ENCODE assay signal across 26 mouse cellular contexts in genomic region chr15:96779358-96779757, GRCm38 (mm10).
A peak's percentile ranks its signal among the peaks of the same experiment; 100 is the strongest.
DNase-seq lines count a peak whose midpoint lies in the region; ATAC-seq and TF ChIP-seq lines count a peak whose summit lies in the region.
"Had no signal": no experiment of that assay in that cellular context is flagged by ENCODE, and none has a peak within 500 bp of the region (broad histone marks: within the 10 kb centered on the region; RNA-seq: fewer than 3 reads in every experiment).

No protein-coding gene starts in this region.

- no peak for DNase-seq in gastrocnemius, adult 2 months
- no peak for DNase-seq in gastrocnemius, postnatal 14 days
- no peak for DNase-seq in heart, adult 9 months (ENCODE audit: low spot score in 2 of 2)
- DNase-seq in lung, adult 2 months = no peak
- no peak for DNase-seq in cerebellum, postnatal 25 days
- DNase-seq: adrenal gland, adult 8-10 months; cerebellum, adult 2 months; cerebellum, postnatal 14 days; kidney, adult 2 months; kidney, postnatal 36 days; right cerebral cortex, adult 18-20 months had no signal

- no peak for TF ChIP-seq CTCF in gastrocnemius, adult 2 months (IDR thresholded peaks at IDR 0.05)
- TF ChIP-seq CTCF in lung, adult 2 months (IDR thresholded peaks at IDR 0.05; ENCODE audit: insufficient read depth, low read length) = no peak

- no peaks in the 10 kb centered on the region for H3K9me3 ChIP-seq in heart, embryonic 12.5 days (replicated peaks)
- no peaks in the 10 kb centered on the region for H3K9me3 ChIP-seq in lung, embryonic 16.5 days (ENCODE audit: control insufficient read depth, low read length)
- H3K9me3 ChIP-seq in heart, embryonic 16.5 days (replicated peaks; ENCODE audit: control insufficient read depth, low read length) = no peaks in the 10 kb centered on the region
- H3K9me3 ChIP-seq: hindbrain, embryonic 12.5 days; intestine, embryonic 15.5 days; limb, embryonic 12.5 days; liver, embryonic 15.5 days; midbrain, embryonic 12.5 days; neural tube, embryonic 12.5 days had no signal

- H3K4me1 ChIP-seq in heart, embryonic 12.5 days (replicated peaks) = peaks cover 19% of the 10 kb centered on the region
- H3K4me1 ChIP-seq in lung, embryonic 16.5 days (replicated peaks; ENCODE audit: control insufficient read depth, insufficient read depth, low read length) = peaks cover 15% of the 10 kb centered on the region
- peaks cover 1% of the 10 kb centered on the region for H3K4me1 ChIP-seq in lung, adult 2 months (ENCODE audit: control insufficient read depth, insufficient read depth, low read length)
- peaks cover 25% of the 10 kb centered on the region for H3K4me1 ChIP-seq in heart, embryonic 16.5 days (ENCODE audit: control insufficient read depth, insufficient read depth, low read length)
- H3K4me1 ChIP-seq: hindbrain, embryonic 12.5 days; intestine, embryonic 15.5 days; limb, embryonic 12.5 days; midbrain, embryonic 12.5 days; neural tube, embryonic 12.5 days had no signal

- intact Hi-C loops in gastrocnemius, adult 2 months (cut with DNase I) = loop anchor here (5.0 to 10.0 kb wide), 2 partner anchors 82 to 405 kb away; partner anchors contain the start of gene Slc38a2
- intact Hi-C loops in gastrocnemius, postnatal 14 days (cut with DNase I; ENCODE audit: low total_unique reads) = no loop called here

- no peak overlapping the region for H3K9ac ChIP-seq in heart, embryonic 12.5 days
- no peak overlapping the region for H3K9ac ChIP-seq in lung, embryonic 16.5 days (ENCODE audit: low read length)
- no peak overlapping the region for H3K9ac ChIP-seq in heart, embryonic 16.5 days (ENCODE audit: low read length)
- H3K9ac ChIP-seq: hindbrain, embryonic 12.5 days; intestine, embryonic 15.5 days; limb, embryonic 12.5 days; liver, embryonic 15.5 days; midbrain, embryonic 12.5 days; neural tube, embryonic 12.5 days had no signal

- H3K4me3 ChIP-seq in gastrocnemius, adult 2 months = no peak overlapping the region
- H3K4me3 ChIP-seq in heart, embryonic 12.5 days = no peak overlapping the region
- H3K4me3 ChIP-seq in lung, embryonic 16.5 days (ENCODE audit: low read length) = no peak overlapping the region
- H3K4me3 ChIP-seq in lung, adult 2 months (replicated peaks; ENCODE audit: extremely low read depth, low read depth, low read length) = no peak overlapping the region
- no peak overlapping the region for H3K4me3 ChIP-seq in heart, embryonic 16.5 days (ENCODE audit: low read length)
- H3K4me3 ChIP-seq: hindbrain, embryonic 12.5 days; intestine, embryonic 15.5 days; layer of hippocampus, adult 2 months; left cerebral cortex, adult 2 months; limb, embryonic 12.5 days; liver, embryonic 15.5 days; midbrain, embryonic 12.5 days; myocyte; neural tube, embryonic 12.5 days had no signal

- no peaks in the 10 kb centered on the region for H3K27me3 ChIP-seq in heart, embryonic 12.5 days (replicated peaks)
- no peaks in the 10 kb centered on the region for H3K27me3 ChIP-seq in lung, embryonic 16.5 days (ENCODE audit: control insufficient read depth, insufficient read depth, low read depth, low read length)
- no peaks in the 10 kb centered on the region for H3K27me3 ChIP-seq in heart, embryonic 16.5 days (ENCODE audit: control insufficient read depth, insufficient read depth, low read length)
- H3K27me3 ChIP-seq: hindbrain, embryonic 12.5 days; intestine, embryonic 15.5 days; limb, embryonic 12.5 days; liver, embryonic 15.5 days; midbrain, embryonic 12.5 days; neural tube, embryonic 12.5 days had no signal

- ATAC-seq in heart, embryonic 12.5 days (ENCODE audit: insufficient number of reproducible peaks, low FRiP score) = no peak
- ATAC-seq in lung, embryonic 16.5 days (ENCODE audit: low read depth) = 0 out of 2 replicates have a peak, but pooled peaks have one; percentile 28
- no peak for ATAC-seq in heart, embryonic 16.5 days (replicated peaks; ENCODE audit: extremely low read depth, insufficient read depth, low FRiP score)
- ATAC-seq: forebrain, embryonic 14.5 days; hindbrain, postnatal 0 days; intestine, embryonic 15.5 days had no signal

- WGBS in heart, embryonic 12.5 days = 44% methylated on average over 7 of the region's 7 CpGs
- WGBS in lung, embryonic 16.5 days = 50% methylated on average over 7 of the region's 7 CpGs
- WGBS in lung, adult 2 months = 68% methylated on average over 7 of the region's 7 CpGs
- 38% methylated on average over 7 of the region's 7 CpGs for WGBS in heart, embryonic 16.5 days

- no peak for TF ChIP-seq POLR2A in lung, adult 2 months (IDR thresholded peaks at IDR 0.05; ENCODE audit: borderline replicate concordance, extremely low read depth, low read depth, low read length)

- H3K27ac ChIP-seq in gastrocnemius, adult 2 months = peak overlapping the region; percentile 88
- H3K27ac ChIP-seq in heart, embryonic 12.5 days (ENCODE audit: poor library complexity, severe bottlenecking) = 0 out of 2 replicates have a peak overlapping the region, but pooled peaks have one; percentile 1
- H3K27ac ChIP-seq in lung, embryonic 16.5 days (ENCODE audit: low read length) = no peak overlapping the region
- peak overlapping the region; percentile 72 for H3K27ac ChIP-seq in heart, embryonic 16.5 days (ENCODE audit: low read length)
- H3K27ac ChIP-seq: hindbrain, embryonic 12.5 days; hindbrain, postnatal 0 days; intestine, embryonic 15.5 days; layer of hippocampus, adult 2 months; left cerebral cortex, adult 2 months; limb, embryonic 12.5 days; liver, embryonic 15.5 days; midbrain, embryonic 12.5 days; neural tube, embryonic 12.5 days had no signal

- no peaks in the 10 kb centered on the region for H3K36me3 ChIP-seq in heart, embryonic 12.5 days
- no peaks in the 10 kb centered on the region for H3K36me3 ChIP-seq in lung, embryonic 16.5 days (ENCODE audit: control insufficient read depth, insufficient read depth, low read length)
- H3K36me3 ChIP-seq in heart, embryonic 16.5 days (ENCODE audit: control insufficient read depth, insufficient read depth) = no peaks in the 10 kb centered on the region
- H3K36me3 ChIP-seq: G1E; hindbrain, embryonic 12.5 days; intestine, embryonic 15.5 days; limb, embryonic 12.5 days; liver, embryonic 15.5 days; midbrain, embryonic 12.5 days; neural tube, embryonic 12.5 days had no signal

- H3K4me2 ChIP-seq in heart, embryonic 12.5 days = no peak overlapping the region
- H3K4me2 ChIP-seq in lung, embryonic 16.5 days (ENCODE audit: low read depth, low read length) = no peak overlapping the region
- H3K4me2 ChIP-seq in heart, embryonic 16.5 days (ENCODE audit: low read depth, low read length) = no peak overlapping the region
- H3K4me2 ChIP-seq: hindbrain, embryonic 12.5 days; intestine, embryonic 15.5 days; limb, embryonic 12.5 days; liver, embryonic 15.5 days; midbrain, embryonic 12.5 days; neural tube, embryonic 12.5 days had no signal
